Mouse (Mus musculus): ENCODE results near the gene Slc37a1.

The Slc37a1 gene

DNA sequence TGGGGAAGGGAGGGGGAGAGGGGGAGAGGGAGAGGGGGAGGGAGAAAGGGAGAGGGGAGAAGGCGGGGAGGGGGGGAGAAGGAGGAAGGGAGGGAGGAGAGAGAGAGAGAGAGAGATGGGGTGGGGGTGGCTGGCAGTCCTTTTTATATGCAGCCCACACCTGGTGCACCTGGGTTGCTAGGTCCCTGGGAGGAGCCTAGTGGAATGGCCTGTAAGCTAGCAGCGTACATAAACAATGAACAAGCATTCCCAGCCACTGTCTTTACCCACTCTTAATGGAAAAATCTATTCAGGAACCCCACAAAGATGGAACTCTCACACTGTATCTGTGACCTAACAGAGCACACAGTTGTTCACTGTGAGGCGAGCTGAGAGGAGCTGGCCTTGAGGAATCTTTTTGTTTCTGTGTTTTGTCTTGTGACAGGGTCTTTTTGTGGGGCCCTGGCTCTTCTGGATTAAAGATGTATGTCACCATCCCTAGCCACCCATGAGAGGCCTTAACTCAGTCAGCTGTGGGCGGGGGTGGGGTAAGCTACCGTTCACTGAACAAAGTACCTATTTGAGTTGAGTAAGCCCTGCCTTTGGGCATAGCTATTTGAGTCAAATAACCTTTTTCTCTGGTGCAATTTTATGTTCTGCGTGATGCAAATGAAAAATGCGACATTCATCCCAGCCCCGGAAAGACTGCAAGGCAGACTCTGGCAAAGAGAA lies 69.4 kb downstream of the Slc37a1 start:
- DNase-seq: no peak

DNA sequence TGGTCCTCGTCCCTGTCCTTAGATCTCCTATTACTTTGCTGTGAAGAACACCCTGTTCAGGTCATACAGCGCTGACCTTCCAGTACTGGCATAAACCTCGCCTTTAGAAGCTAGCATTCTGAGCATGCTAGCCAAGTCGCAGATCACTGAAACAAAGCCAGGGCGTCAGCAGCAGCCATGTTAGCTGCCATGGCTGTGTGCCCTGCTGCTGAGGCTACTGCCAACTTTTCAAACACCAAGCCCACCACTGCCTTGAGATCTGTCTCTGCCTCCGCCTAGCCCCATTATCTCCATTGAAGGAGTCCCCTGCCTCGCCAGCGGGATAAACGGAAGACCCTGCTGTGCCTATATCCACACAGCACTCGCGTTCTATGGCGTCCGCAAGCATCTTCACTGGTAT lies 74.0 kb downstream of the Slc37a1 start:
- no peak for DNase-seq

DNA sequence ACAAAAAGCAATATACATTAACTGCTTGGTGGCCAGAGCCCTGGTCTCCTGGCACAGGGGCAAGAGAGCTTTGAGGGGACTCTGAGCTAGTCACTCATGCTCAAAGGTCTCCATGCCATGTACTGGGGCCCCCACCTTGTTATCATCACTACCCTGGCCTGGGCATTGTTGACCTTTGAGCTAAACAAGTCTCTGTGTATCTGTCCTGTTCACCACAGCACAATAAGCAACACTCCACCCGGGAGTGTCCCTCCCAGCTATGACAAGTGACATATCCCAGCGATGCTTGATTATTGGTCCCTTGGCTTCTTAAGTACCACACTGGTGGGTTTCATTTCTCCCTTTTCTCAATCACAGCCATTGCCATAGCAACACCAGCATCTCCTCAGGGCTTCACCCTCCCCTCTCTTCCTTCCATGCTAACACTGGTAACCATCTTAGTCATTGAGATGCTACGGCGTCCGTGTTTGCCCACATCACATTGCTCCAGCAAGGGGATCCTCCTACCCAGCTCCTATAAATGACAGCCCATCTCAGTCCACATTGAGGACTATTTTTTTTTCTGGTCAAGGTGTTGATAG lies 79.1 kb downstream of the Slc37a1 start:
- DNase-seq: no peak

DNA sequence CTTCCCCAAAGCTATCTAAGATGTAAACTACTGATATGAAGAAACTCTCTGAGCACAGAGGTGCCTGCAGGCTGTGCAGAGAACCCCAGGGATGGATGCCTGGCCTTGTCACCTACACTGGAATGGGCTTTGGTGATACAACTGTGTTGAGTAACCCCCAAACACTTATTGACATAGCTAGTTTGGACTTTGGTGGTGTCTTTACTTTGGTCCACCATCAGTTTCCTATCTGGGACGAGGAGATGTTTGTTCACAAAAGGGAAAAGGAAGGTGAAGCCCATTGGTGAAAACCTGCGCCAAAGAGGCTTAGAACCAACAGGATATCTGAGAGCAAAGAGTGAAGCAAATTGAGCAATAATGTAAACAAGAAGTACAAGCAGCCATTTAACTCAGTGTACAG lies 83.6 kb downstream of the Slc37a1 start:
- no peak for DNase-seq

DNA sequence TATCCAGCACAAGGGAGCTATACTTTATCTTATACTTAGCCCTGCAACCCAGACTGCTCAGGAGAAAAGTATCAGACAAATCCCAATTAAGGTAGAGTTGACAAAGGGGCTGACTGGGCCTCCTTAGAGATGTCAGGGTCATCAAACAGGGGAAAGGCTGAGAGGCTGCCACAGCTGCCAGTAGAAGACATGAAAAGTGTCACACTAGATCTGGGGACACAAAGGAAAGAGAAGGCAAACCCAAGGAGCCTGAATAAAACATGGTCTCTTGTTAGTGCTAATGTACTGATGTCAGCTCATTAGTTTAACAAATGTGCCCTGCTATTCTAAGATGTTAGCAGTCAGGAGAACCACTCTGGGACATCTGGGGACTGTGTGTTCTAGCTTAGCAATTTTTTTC lies 84.3 kb downstream of the Slc37a1 start:
- no peak for DNase-seq

DNA sequence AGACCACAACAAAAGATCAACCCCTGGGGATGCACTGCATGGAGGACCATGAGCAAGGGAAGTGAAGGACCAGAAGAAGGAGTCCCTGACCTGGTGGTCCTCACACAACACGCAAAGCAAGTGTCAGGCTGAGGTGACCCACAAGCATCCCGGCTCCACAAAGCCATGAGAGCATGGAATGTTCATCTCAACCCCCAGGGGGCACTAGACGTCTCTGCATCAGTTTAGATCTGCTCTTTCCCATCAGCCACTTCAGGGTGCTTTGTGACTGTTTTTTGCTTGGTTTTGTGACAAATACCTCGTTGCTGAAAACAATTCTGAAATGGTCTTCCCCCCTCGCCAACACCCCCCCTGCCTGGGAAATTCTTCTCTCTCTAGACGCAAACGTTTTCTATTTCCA lies 91.4 kb downstream of the Slc37a1 start:
- DNase-seq: peak; percentile 75

DNA sequence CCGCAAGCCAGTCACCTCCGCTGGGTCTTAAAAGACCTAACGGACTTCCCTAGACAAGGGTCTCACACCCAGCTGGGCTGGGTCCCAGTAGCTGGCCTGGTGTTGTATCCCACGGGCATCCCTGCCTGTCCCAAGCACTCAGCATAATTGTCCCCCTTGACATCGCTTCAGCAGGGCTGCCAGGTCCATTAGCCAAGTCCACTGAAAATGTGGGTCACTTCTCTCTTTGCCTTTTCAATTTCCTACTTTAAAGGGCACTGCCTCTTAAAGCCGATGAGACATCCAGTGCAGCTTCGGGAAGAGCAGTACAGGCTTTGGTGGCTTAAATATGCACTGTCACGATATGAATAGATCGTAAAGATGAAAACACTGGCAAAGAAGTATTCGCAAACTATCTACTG lies 91.8 kb downstream of the Slc37a1 start:
- no peak for DNase-seq

DNA sequence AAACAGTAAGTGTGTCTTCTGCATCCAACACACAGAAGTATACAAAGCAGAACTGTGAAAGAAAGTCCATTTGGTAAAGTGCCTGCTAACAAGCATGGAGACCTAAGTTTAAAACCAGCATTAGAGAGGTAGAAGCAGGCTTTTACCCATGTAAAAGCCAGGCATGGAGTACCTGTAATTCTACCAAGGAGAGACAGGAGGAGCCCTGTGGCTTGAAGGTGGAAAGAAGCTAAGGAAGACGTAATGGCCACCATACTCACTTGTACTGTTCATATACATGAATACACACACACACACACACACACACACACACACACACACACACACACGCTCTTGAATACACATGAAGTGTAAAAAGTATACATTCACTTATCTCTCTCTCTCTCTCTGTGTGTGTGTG lies 92.5 kb downstream of the Slc37a1 start:
- DNase-seq: no peak

DNA sequence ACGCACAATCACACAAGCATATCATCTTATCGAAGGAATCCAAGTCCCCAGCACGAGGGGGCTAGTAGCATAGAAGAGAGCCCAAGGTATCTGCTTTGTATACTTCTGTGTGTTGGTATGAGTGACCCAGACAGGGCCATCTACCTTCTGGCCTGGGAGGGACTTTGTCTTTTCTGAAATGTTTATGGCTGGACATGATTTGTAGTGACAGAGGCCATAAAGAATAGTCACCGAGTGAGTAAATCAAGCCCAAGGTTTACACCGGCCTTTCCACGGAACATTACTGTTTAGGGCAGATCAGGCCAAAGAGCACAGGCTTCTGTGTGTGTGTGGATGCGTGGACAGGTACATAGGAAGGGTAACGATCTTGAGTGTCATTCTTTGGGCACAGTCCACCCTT lies 93.3 kb downstream of the Slc37a1 start:
- no peak for DNase-seq

DNA sequence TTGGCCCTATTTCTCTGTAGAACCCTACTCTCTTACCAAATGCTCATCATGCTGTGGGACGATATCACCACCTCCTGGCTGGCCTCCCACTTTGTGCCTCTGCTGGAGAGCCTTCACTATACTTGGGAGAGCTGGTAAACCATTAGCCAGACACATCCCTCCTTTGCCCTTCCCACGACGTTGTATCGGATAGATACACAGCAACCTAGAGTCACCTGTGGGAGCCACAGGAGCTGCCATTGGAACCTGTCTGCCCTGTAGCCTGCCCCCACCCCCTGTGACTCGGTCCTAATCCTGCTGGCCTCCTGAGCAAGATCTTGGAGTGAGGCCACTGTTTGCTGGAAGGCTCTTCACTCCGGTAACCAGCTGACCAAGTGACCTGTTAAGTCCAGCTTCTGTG lies 96.7 kb downstream of the Slc37a1 start:
- peak; percentile 82 for DNase-seq

DNA sequence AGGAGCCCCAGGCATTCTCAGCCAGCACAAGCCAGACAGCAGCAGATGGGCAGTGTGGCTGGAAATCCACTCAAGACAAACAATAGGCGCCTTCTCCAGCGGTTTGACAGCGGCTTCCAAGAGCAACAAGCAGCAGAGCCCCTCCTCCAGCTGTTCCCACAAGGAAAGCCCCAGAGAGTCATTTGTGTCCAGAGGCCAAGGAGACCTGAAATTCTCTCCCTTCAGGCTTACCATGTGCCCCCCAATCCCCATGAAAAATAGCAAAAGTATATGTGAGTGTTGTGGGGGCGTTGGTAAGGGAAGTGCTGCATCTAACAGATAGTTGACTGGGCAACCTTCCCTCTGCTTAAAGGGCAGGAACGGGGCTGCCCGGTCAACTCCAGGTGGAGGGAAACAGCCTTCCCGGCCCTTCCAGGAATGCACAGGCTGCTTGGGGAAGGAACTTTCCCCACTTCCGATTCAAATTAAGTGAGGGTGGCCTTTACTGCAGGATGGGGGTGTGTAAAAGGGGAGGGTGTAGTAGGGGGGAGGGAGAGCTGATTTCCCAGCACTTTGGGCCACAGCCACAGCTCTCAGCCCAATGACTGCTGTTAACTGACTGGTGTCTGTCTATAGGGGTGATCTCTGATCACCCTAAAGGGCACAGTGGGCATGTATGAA lies 98.5 kb downstream of the Slc37a1 start:
- DNase-seq: no peak

DNA sequence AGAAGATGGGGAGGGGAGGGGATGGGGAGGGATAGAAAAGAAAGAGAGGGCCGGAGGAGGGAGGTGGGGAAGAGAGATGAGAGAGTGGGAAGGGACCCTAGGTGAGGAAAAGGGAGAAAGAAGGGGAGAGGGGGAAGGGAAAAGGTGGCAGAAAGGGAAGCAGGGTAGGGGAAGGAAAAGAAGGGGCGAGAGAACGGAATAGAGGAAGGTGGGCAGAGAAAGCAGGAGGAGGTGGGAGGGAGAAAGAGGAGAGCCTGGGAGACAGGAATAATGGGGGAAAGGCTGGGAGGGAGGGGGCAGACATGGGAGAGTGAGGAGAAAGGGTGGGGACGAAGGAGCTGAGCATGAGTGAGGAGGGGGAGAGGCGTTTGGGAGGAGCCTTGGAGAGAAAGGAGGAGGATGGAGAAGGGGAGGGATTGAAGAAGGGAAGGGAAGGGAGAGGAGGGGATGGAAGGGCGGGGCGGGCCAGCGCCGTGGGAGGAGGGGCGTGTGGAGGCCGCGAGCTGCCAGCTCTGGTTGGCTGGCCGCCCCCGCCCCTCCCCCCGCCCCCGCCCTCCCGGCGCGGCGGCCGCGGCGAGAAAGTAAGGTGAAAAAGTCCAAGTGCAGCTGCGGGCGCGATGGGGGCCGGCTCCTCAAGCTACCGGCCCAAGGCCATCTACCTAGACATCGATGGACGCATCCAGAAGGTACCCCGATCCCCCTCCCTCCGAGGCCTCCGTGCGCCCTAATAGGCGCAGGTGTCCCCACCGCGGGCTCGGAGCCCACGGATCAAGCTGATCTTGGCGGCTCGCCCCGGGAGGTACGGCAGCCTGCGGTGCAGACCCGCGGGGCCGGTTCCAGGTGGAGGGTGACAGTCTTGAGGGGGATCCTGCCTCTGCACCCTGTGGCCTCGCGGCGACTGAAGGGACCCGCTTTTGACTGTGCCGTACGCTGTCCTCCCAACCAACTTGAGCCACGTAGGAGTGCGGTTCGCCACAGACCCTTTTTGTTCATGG lies 99.4 kb downstream of the Slc37a1 start, which contains the start of gene Pde9a:
Pde9a (plus strand) TSS at position 540 of the 995 bp plus-strand sequence.
- DNase-seq: peak; percentile 77

DNA sequence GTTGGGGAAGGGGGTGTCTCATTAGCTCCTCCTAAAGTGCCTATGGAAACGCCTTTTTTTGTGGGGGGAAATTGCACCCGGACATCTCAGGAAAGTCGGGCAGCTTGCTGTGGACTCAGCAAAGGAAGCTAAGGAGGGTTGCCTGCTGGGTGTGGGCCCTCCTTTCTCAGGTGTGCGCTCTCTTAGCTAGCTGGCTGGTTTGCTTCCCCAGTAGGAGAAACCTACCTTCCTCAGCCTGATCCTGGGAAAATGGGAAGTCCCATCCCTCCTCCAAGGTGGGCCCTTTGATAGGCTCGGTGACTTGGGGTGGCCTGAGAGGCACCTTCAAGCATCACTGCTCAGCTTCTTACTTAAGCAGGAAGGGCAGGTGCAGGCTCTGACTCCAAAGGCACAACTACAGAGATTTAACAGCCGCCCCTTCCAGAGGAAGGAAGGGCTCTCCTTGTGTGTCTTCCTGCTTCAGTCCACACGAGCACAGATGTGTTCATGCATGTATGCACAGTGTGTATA lies 100.2 kb downstream of the Slc37a1 start:
- DNase-seq: peak; percentile 49

DNA sequence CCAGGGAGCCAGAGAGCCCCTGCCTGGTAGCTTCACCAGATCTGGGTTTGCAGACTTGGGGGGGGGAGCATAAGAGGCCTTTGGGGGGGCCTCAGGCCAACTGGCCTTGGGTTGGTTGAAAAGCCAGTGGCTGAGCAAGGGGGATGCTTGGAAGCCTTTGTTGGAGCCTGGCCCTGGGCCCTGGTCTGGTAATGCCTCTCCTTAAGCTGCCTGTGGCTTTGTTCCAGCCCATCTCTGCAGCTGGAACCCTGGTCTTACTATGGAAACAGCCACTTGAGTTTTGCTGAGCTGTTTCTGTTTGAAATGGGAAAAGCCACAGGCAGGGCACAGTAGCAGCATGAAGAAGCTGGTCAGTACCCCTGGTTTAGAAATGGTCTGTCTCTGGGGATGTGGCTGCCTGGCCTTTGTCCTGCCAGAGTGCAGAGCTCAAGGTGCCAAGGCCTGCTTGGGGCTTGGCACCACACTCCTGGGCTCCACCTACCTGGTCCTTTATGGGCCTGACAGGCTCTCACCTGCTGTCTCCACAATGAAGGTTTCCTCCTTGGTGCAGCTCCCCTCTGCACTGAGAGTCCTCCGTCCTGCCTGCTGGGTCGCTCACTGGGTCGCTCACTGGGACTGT lies 102.9 kb downstream of the Slc37a1 start:
- DNase-seq: peak; percentile 44

DNA sequence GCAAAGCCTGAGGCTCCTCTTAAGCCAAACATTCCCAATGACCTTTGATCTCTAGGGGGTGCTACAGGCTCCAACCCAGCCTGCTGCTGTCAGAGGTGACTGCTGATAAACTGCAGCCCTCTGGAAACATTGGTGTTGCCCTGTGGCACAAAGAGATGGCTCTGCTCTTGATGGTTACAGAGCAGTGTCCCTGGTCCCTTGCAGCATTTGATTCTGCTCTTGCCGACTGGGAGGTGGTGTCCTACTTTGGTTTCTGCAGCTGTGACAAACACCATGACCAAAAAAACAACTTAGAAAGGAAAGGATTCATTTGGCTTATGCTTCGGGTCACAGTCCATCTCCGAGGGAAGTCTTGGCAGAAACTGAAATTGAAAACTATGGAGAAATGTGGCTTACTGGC lies 104.9 kb downstream of the Slc37a1 start:
- DNase-seq: peak; percentile 74

DNA sequence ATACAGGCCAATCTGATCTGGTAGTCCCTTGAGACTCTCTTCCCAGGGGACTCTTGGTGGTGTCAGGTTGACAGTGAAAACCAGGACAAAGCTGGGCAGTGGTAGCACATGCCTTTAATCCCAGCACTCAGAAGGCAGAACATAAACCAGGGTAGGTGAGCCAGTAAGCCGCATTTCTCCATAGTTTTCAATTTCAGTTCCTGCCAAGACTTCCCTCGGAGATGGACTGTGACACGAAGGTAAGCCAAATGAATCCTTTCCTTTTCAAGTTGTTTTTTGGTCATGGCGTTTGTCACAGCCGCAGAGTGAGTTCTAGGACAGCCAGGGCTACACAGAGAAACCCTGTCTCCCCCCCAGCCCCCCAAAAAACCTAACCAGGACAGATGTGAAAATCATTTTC lies 105.4 kb downstream of the Slc37a1 start:
- DNase-seq: peak; percentile 58

DNA sequence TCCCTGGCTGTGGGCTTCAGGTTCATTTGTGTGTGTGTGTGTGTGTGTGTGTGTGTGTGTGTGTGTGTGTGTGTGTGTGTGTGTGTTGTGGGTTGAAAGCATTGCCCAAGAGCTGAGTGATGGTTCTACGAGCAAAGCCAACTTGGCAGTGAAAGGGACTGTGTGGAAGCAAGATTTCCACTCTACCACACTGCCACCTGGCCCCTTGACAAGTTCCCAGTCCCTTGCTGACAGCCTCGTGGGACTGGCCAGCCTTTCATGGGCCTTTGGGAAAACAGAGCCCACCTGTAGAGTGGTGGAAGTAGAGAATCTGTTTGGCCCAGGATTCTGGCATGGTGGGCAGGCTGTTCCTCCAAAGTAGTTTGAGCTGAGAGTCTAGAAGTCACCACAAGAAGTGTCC lies 107.2 kb downstream of the Slc37a1 start:
- no peak for DNase-seq

DNA sequence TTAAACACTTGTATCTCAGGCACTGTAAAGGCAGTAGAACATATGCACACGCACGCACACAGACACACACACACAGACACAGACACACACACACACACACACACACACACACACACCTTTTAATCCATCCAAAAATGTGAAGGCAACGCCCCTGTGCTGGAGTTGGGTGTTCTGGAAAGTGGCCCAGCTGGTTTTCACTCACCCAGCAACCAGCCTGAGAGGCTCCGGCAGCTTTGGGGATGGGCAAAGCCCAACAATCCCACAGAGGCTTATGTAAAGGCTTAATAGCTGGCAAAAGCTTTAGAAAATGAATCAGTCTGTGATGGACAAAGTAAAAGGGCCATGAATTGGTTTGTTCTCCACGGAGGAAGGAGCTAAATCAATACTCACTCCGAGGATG lies 113.7 kb downstream of the Slc37a1 start:
- DNase-seq: no peak
